Mouse (Mus musculus) splenic B cell, adult 2 months (primary cell): Measurements from ENCODE around the gene AI854703.

Experiments
- DNase-seq: peaks from one replicate; pipeline ENCODE4 v3.0.0-alpha.2; 2011; ENCODE audit warnings: low read depth, low spot score
- H3K27me3 ChIP-seq: 2 replicates; pipeline ENCODE4 v1.6.1; 2012; ENCODE audit warnings: mild to moderate bottlenecking, low read length, moderate library complexity, mixed read lengths; ENCODE audit not compliant: control insufficient read depth, poor library complexity, insufficient read depth, severe bottlenecking
- H3K36me3 ChIP-seq: 2 replicates; pipeline ENCODE4 v1.6.1; 2012; ENCODE audit warnings: mild to moderate bottlenecking, low read length, moderate library complexity, mixed read lengths; ENCODE audit not compliant: control insufficient read depth, poor library complexity, insufficient read depth, severe bottlenecking

Gene AI854703

GRCm38 (mm10) chr6:48664750-48665149 lies 38.2 kb downstream of the AI854703 start:
- peak; percentile 63 for DNase-seq
- peaks cover 4% of the 10 kb centered on the region; the same call in 1 of the 2 replicates for H3K36me3 ChIP-seq
- no peaks in the 10 kb centered on the region for H3K27me3 ChIP-seq

GRCm38 (mm10) chr6:48665471-48665870 lies 38.9 kb downstream of the AI854703 start:
- DNase-seq = no peak
- peaks cover 4% of the 10 kb centered on the region; the same call in 1 of the 2 replicates for H3K36me3 ChIP-seq
- no peaks in the 10 kb centered on the region for H3K27me3 ChIP-seq

- H3K27me3 ChIP-seq = no peaks in the 10 kb centered on the region
- no peak for DNase-seq
- peaks cover 4% of the 10 kb centered on the region; the same call in 1 of the 2 replicates for H3K36me3 ChIP-seq
These were observed 39.6 kb downstream of the AI854703 start for GRCm38 (mm10) chr6:48666159-48666586.

- Histone ChIP-seq H3K36me3 (no peaks in the 10 kb centered on the region), H3K27me3 (no peaks in the 10 kb centered on the region)
- no peak for DNase-seq
These were observed 41.5 kb downstream of the AI854703 start for GRCm38 (mm10) chr6:48668022-48668421.

GRCm38 (mm10) chr6:48669446-48669969 lies 42.9 kb downstream of the AI854703 start:
- Histone ChIP-seq H3K27me3 (no peaks in the 10 kb centered on the region), H3K36me3 (no peaks in the 10 kb centered on the region)
- no peak for DNase-seq

GRCm38 (mm10) chr6:48674291-48675058 lies 47.9 kb downstream of the AI854703 start:
- H3K27me3 ChIP-seq = no peaks in the 10 kb centered on the region
- DNase-seq = peak; percentile 69
- H3K36me3 ChIP-seq = peaks cover 6% of the 10 kb centered on the region

- Histone ChIP-seq H3K27me3 (no peaks in the 10 kb centered on the region), H3K36me3 (peaks cover 6% of the 10 kb centered on the region)
- no peak for DNase-seq
These were observed 48.9 kb downstream of the AI854703 start for GRCm38 (mm10) chr6:48675400-48675930.

- H3K36me3 ChIP-seq = peaks cover 6% of the 10 kb centered on the region
- DNase-seq = peak; percentile 88
- H3K27me3 ChIP-seq = no peaks in the 10 kb centered on the region
These were observed 49.6 kb downstream of the AI854703 start, which contains the start of gene Gimap9 for GRCm38 (mm10) chr6:48675931-48676859. Gimap9 (plus strand) TSS chr6:48676129.

- H3K27me3 ChIP-seq = no peaks in the 10 kb centered on the region
- DNase-seq = no peak
These were observed 50.4 kb downstream of the AI854703 start for GRCm38 (mm10) chr6:48676860-48677415.

GRCm38 (mm10) chr6:48677492-48678345 lies 51.2 kb downstream of the AI854703 start:
- no peak for DNase-seq
- H3K27me3 ChIP-seq = no peaks in the 10 kb centered on the region
- peaks cover 6% of the 10 kb centered on the region for H3K36me3 ChIP-seq

More at GRCm38 (mm10) chr6:48676860-48677415, 50.4 kb downstream of the AI854703 start:
- peaks cover 6% of the 10 kb centered on the region for H3K36me3 ChIP-seq

- Histone ChIP-seq H3K36me3 (peaks cover 6% of the 10 kb centered on the region), H3K27me3 (no peaks in the 10 kb centered on the region)
- no peak for DNase-seq
These were observed 51.8 kb downstream of the AI854703 start for GRCm38 (mm10) chr6:48678391-48678790.

GRCm38 (mm10) chr6:48679701-48680100 lies 53.1 kb downstream of the AI854703 start:
- Histone ChIP-seq H3K27me3 (no peaks in the 10 kb centered on the region), H3K36me3 (peaks cover 6% of the 10 kb centered on the region)
- no peak for DNase-seq

- Histone ChIP-seq H3K36me3 (peaks cover 6% of the 10 kb centered on the region), H3K27me3 (no peaks in the 10 kb centered on the region)
- no peak for DNase-seq
These were observed 53.9 kb downstream of the AI854703 start for GRCm38 (mm10) chr6:48680421-48680820.
